Mouse (Mus musculus) thymus, postnatal 0 days (tissue): ENCODE results near the gene Zbtb16. TPM values are rescaled to one million over a fixed set of nuclear protein-coding genes. Genes with fewer than 3 reads are reported as not detected.

Source experiments
- DNase-seq: peaks from one replicate; pipeline ENCODE4 v3.0.0-alpha.2; 2015; ENCODE audit warnings: low spot score
- polyA plus RNA-seq: library from polyadenylated mRNA; unstranded; fragments of >200 nt; fragmentation: Nextera tagmentation; extraction: Ambion mirVana; gene quantifications from 2 replicates; pipeline ENCODE4 v1.2.1, GENCODE M21; 2015

The Zbtb16 gene
- polyA plus RNA-seq, 1 experiment from 2014 or later, result 1.4 TPM

DNA sequence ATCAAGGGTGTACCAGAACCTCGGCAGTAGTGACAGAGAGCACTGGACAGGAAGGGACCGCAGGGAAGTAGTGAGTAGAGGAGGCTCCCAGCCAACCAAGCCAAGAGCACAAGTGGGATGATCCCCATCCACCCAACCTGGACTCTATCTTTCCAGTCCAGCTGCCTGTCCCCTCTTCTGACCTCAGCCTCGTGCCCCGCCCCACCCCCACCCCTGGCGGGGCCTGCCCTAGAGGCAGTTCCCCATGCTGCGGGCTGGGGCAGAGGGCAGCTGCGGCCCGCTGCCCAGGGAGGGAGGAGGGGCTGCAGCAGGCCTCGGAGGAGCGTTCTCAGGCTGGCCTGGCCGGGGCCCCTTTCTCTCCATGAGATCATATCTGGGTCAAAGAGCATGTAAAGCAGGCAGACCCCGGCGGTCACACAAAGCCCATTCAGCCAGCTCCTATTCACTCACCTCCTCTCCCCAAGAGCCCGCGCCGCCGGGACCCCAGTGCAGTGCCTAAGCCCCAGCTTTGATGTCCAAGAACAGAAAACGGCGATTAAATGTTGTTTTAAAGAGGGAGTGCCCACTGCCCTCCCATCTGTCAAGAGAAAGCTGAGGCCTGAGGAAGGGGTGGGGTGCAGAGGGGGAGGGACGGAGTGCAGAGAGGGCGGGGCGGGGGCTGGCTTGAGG, 186.8 kb downstream of the Zbtb16 start:
- no peak for DNase-seq

- DNase-seq, result peak; percentile 15
These were observed 187.5 kb downstream of the Zbtb16 start for GRCm38 (mm10) chr9:48648285-48649097.

- no peak for DNase-seq
These were observed 188.3 kb downstream of the Zbtb16 start for GRCm38 (mm10) chr9:48647648-48648284.

- no peak for DNase-seq
These were observed 189.0 kb downstream of the Zbtb16 start for GRCm38 (mm10) chr9:48646781-48647647.

GRCm38 (mm10) chr9:48646251-48646650, 189.8 kb downstream of the Zbtb16 start:
- peak; percentile 86 for DNase-seq

- no peak for DNase-seq
These were observed 190.3 kb downstream of the Zbtb16 start for GRCm38 (mm10) chr9:48645648-48646126.

DNA sequence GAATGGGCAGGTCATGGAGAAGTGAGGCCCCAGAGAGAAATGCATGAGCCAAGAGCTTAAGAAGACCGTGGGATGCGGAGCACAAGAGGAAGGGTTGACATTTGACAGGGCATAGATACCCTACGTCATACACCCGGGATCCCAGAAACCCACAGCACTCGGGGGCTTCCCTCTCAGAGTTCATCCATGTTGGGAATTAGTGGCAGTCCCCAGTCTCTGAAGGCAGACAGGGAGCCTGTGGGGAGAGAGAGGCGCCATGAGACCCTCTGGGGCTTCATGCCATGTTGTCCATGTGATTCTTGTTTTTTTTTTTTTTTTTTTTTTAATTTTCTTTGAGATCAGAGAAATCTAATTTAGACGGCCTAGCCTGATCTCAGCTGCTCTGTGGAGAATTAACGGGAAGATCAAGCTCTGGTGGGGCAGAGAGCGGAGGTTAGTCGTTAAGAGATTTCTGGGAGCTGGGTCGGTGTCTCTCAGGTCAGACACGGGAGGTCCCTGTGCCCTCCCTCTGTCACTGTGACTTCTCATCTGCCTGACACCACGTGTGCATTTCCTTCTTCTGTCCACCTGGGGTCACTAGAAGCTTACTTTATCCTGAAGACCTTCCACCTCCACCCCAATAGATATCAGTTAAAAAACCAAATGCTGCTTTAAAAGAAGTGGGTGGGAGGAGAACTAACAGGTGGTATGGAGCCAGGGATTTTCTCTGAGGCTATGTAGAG, 190.9 kb downstream of the Zbtb16 start:
- peak; percentile 63 for DNase-seq

DNA sequence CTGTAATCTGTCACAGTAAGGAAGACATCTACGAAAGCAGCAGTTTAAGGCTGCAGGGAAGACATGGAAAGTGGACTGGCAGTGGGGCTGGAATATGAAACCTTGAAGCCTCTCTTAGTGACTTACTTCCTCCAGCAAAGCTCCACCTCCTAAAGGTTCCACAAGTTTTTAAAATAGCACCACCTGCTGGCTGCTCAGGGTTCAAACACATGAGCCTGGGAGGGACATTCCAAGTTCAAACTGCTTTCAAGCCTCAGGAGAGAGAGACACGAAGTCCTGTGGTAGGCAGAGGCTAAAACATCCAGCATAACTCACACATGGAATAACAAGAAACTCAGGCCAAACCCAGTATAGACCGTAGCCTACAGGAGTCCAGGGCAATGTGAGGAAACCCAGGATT, 191.6 kb downstream of the Zbtb16 start:
- no peak for DNase-seq

DNA sequence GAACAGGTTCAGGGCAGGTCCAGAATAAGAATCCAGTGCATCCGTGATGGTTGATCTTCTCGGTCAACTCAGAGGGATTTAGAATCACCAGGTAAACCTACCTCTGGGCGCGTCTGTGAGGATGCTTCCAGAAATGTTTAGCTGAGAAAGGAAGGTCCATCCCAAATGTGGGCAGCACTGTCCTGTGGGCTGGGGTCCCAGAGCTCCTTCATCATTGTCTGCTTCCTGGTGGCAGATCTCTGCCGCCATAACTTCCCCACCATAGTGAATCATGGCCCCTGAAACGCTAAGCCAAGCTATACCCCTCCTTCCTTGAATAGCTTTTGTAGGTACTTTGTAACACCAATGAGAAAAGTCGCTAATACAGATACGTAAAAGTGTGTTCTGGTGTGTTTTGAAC, 194.4 kb downstream of the Zbtb16 start:
- no peak for DNase-seq

DNA sequence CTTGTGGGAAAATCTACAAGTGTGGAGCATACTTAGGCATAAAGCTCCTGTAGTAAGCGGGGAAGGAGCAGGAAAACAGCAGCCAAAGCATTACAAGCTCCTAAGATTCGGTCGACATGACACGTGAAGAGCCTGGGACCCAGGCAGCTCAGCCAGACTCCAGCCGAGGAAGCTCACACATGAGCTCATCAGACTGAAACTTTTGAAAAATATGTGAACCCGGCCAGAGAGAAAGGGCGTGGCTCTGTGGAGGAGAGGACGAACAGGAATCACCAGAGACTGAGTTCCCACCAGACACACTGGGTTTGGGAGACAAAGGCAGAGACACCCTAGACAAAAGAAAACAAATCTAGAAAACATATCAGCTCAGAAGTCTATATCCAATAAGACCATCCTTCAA, 195.1 kb downstream of the Zbtb16 start:
- DNase-seq, result no peak

DNA sequence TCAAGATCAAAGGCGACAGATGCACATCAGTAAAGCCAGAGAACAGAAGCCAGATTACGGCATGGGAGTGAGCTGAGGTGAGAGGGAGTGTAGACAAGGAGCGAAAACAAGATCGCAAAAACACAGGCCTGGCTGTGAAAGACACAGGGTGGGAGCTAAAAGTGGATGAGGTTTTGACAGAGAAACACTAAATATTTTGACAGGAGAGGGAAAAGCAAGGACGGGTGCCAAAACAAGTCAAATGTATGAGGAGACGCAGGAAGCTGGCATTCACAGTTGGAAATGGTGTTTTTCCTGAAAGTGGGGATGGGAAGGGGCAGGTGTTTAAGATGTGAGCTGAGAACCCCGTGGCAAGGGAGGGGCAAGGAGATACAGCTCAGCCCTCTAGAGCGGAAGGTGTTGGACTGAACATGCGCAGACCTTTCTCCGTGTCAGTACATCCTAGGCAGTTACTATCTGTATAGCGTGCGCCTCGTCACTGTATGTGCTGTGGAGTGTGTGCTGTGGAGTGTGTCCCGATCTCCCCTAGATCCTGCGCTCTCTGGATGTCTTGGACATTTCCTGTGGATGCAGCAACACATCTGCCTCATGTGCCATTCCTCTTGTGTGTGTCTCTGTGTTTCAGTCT, 197.7 kb downstream of the Zbtb16 start:
- DNase-seq, result no peak

- no peak for DNase-seq
These were observed 198.9 kb downstream of the Zbtb16 start for GRCm38 (mm10) chr9:48637161-48637560.

DNA sequence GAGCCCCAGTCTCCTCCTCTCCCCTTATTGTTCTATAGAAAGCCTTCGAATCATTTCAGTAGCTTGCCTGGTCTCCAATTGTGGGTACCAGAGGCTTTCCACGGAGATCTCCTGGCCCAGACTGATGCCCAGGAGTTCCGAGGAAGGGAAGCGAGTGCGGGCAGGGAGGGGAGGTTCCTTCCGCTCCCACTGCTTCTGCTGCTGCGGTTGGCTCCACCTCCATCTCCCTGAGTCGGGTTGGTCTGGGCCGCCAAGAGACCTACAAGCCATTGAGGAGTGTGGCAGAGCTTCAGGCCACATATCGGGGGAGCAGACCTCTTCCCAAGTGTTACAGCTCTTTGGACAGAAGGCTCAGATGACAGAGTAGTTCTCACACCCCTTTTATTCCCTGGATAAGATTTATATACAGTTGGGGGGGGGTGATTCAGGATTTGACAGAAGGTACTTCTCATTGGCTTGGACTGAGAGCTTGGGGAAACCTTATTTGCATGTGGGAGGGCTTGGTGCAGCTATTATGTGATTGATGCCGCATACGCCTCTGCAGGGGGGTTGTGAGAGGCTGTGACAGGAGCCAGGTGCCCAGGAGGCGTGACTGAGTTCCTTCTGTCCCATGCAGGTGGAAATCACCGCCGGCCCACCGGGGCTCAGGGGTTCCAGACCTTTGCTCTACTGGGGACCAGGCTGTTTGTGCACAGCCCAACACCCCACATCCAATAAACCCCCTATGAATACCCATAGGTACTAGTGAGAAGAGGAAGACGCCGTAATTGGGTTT, 200.3 kb downstream of the Zbtb16 start:
- DNase-seq, result no peak

- DNase-seq, result no peak
These were observed 202.9 kb downstream of the Zbtb16 start for GRCm38 (mm10) chr9:48633147-48633546.

DNA sequence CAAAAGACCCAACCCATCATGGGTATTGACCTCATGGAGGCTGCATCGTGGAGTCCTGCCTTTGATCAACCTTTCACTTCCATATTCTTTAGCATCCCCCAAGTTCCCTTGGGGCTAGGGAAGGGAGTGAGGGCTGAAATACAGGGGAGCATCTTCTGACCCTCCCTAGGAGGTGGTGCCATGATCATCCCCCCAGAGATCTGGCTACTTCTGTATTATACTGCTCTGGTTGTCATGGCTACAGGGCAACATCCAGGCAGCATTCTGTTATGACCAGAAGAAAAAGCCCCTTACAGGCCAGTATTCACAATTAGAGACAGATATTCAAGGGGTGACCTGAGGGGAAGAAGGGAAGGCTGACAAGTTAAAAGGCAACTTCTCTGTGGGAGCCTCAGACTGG, 216.8 kb downstream of the Zbtb16 start:
- no peak for DNase-seq

DNA sequence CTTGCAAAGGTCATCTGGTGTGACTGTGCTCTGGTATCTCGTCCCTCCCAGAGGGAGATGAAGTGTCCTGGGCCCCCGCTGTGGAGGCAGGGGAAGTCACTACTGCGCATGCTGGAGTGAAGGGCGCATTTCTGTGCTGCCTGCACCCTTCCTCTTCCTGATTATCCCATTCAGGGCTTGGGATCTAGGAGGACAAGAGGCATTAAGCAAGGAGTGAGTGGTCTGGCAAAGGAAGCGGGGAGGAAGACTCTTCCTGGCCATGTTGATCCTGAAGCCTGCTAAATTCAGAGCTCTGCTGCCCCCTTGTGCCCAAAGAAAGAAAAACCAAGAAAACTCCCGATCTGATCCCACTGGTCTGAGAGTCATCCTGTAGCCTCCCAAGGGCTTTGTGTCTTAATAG, 217.4 kb downstream of the Zbtb16 start:
- DNase-seq, result peak; percentile 56

DNA sequence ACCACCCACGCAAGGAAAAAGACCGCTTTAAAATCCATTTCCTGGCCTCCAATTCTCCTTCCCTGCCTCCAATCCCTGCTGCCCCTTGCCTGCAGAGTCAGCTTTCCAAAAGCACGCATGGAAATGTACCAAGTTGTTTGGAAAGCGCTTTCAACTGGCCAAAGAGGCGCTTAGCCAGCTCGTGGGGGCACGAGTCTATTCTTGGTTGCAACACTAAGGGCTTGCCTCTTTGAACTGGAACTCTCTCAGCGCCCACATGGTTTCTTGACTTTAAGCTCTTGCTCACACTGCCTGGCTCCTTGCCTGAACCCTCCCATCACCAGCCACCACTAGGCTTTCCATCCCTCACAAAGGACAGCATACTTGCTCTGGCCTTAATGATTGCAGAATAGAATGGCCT, 217.9 kb downstream of the Zbtb16 start:
- DNase-seq, result no peak

GRCm38 (mm10) chr9:48617511-48618010, 218.5 kb downstream of the Zbtb16 start:
- DNase-seq, result no peak

GRCm38 (mm10) chr9:48613221-48613620, 222.8 kb downstream of the Zbtb16 start:
- no peak for DNase-seq
